Mouse (Mus musculus): ENCODE measurements around the gene Naaa.
A peak's percentile ranks its signal among the peaks of the same experiment; 100 is the strongest.

- TF ChIP-seq CHD1 (IDR thresholded peaks at IDR 0.05; ENCODE audit: low read depth, low read length) (no peak), USF1 (IDR thresholded peaks at IDR 0.05; ENCODE audit: low read depth, low read length) (no peak), JUND (conservative IDR thresholded peaks at IDR 0.05; ENCODE audit: low read depth, low read length) (peak; percentile 53), CTCF (conservative IDR thresholded peaks at IDR 0.05 in 1 of 2, IDR thresholded peaks at IDR 0.05 in 1 of 2; ENCODE audit: low read depth in 2 of 2, low read length in 2 of 2) (peak; percentile 88 to 96), RAD21 (IDR thresholded peaks at IDR 0.05; ENCODE audit: low read depth, low read length) (peak; percentile 96)
Measured at GRCm38 (mm10) chr5:92312046-92312715, 34.2 kb upstream of the Naaa start.

Data from CH12.LX (cell line).